Comparison of ENCODE assay signal across 10 mouse cellular contexts in the genomic region with DNA sequence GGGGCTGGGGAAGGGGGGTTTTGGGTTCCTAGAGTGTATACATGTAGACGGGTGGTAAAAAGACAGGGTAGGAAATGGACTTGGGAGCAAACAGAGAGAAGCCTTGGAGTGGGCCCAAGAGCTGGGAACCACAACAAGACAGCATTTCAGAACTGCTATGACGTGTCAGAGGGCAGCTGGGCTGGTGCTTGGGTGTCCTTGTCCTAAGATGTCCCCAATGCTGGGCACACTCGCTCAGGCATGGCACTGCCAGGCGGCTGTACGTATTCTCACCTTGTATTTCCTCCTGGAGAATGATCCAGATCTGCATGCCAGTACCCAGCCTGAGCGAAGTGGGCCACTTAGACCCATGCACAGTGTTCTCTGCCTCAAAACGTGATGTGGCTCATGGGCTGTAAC.
DNase-seq lines count a peak whose midpoint lies in the region; ATAC-seq and TF ChIP-seq lines count a peak whose summit lies in the region.
"Had no signal": no experiment of that assay in that cellular context is flagged by ENCODE, and none has a peak within 500 bp of the region (broad histone marks: within the 10 kb centered on the region; RNA-seq: fewer than 3 reads in every experiment).

No protein-coding gene starts in this region.

- H3K79me2 ChIP-seq in liver, adult 2 months (ENCODE audit: control insufficient read depth, insufficient read depth, low read length): peaks cover 8% of the 10 kb centered on the region; the same call in 1 of the 2 replicates

- TF ChIP-seq CTCF in liver, adult 2 months (IDR thresholded peaks at IDR 0.05; ENCODE audit: low read depth, low read length): no peak
- no peak for TF ChIP-seq CTCF in heart, postnatal 0 days (IDR thresholded peaks at IDR 0.05; ENCODE audit: low read depth)
- no peak for TF ChIP-seq CTCF in liver, postnatal 0 days (IDR thresholded peaks at IDR 0.05; ENCODE audit: low read depth)

- no peak for DNase-seq in embryonic facial prominence, embryonic 10.5 days (ENCODE audit: low spot score)
- DNase-seq in liver, adult 2 months (ENCODE audit: extremely low read depth, low read depth, low spot score): peak; percentile 91
- DNase-seq in liver: no peak
- no peak for DNase-seq in heart, postnatal 0 days (ENCODE audit: low spot score)
- no peak for DNase-seq in liver, postnatal 0 days
- DNase-seq in right cerebral cortex, adult 2 months (ENCODE audit: low spot score in 2 of 2): no peak
- DNase-seq: cerebellum, adult 11 months had no signal

- ATAC-seq in embryonic facial prominence, embryonic 13.5 days (ENCODE audit: insufficient number of reproducible peaks, insufficient read depth, low FRiP score, low TSS enrichment, low read depth): no peak
- no peak for ATAC-seq in heart, postnatal 0 days (ENCODE audit: insufficient read depth, low read depth)
- ATAC-seq in liver, postnatal 0 days: no peak
- ATAC-seq in hindbrain, embryonic 13.5 days (ENCODE audit: low FRiP score): no peak

- peaks cover 76% of the 10 kb centered on the region for H3K4me1 ChIP-seq in embryonic facial prominence, embryonic 13.5 days
- H3K4me1 ChIP-seq in embryonic facial prominence, embryonic 10.5 days: peaks cover 78% of the 10 kb centered on the region
- H3K4me1 ChIP-seq in liver, adult 2 months (ENCODE audit: control insufficient read depth, insufficient read depth, low read length): peaks cover 55% of the 10 kb centered on the region
- H3K4me1 ChIP-seq in heart, postnatal 0 days (ENCODE audit: control insufficient read depth, insufficient read depth): peaks cover 65% of the 10 kb centered on the region
- H3K4me1 ChIP-seq in liver, postnatal 0 days (ENCODE audit: insufficient read depth): peaks cover 71% of the 10 kb centered on the region
- peaks cover 68% of the 10 kb centered on the region for H3K4me1 ChIP-seq in hindbrain, embryonic 13.5 days (replicated peaks)

- H3K9ac ChIP-seq in embryonic facial prominence, embryonic 13.5 days: no peak overlapping the region
- peak overlapping the region; percentile 82 for H3K9ac ChIP-seq in liver, adult 2 months (ENCODE audit: low read depth, low read length)
- peak overlapping the region; percentile 75 for H3K9ac ChIP-seq in heart, postnatal 0 days (replicated peaks; ENCODE audit: low read depth, low read length)
- peak overlapping the region; percentile 64 for H3K9ac ChIP-seq in liver, postnatal 0 days (replicated peaks)
- no peak overlapping the region for H3K9ac ChIP-seq in hindbrain, embryonic 13.5 days

- no peaks in the 10 kb centered on the region for H3K9me3 ChIP-seq in embryonic facial prominence, embryonic 13.5 days
- H3K9me3 ChIP-seq in embryonic facial prominence, embryonic 10.5 days: no peaks in the 10 kb centered on the region
- H3K9me3 ChIP-seq in heart, postnatal 0 days (replicated peaks; ENCODE audit: control insufficient read depth, low read length): no peaks in the 10 kb centered on the region
- no peaks in the 10 kb centered on the region for H3K9me3 ChIP-seq in liver, postnatal 0 days (ENCODE audit: low read length)
- H3K9me3 ChIP-seq in hindbrain, embryonic 13.5 days: no peaks in the 10 kb centered on the region
- H3K9me3 ChIP-seq: hindbrain, embryonic 12.5 days had no signal

- peaks cover 19% of the 10 kb centered on the region; the same call in 1 of the 2 replicates for H3K36me3 ChIP-seq in embryonic facial prominence, embryonic 13.5 days
- peaks cover 51% of the 10 kb centered on the region for H3K36me3 ChIP-seq in embryonic facial prominence, embryonic 10.5 days (replicated peaks)
- H3K36me3 ChIP-seq in liver, adult 2 months (ENCODE audit: control insufficient read depth, insufficient read depth, low read length): no peaks in the 10 kb centered on the region
- no peaks in the 10 kb centered on the region; the same call in 1 of the 2 replicates for H3K36me3 ChIP-seq in heart, postnatal 0 days (replicated peaks; ENCODE audit: control insufficient read depth, insufficient read depth, low read length)
- H3K36me3 ChIP-seq in liver, postnatal 0 days (replicated peaks; ENCODE audit: insufficient read depth, low read length): peaks cover 7% of the 10 kb centered on the region
- peaks cover 19% of the 10 kb centered on the region for H3K36me3 ChIP-seq in hindbrain, embryonic 13.5 days

- no peaks in the 10 kb centered on the region for H3K27me3 ChIP-seq in embryonic facial prominence, embryonic 13.5 days
- no peaks in the 10 kb centered on the region for H3K27me3 ChIP-seq in embryonic facial prominence, embryonic 10.5 days (replicated peaks; ENCODE audit: low read depth, poor library complexity, severe bottlenecking)
- H3K27me3 ChIP-seq in liver, adult 2 months (ENCODE audit: control insufficient read depth, insufficient read depth, low read length): no peaks in the 10 kb centered on the region
- no peaks in the 10 kb centered on the region for H3K27me3 ChIP-seq in heart, postnatal 0 days (ENCODE audit: control insufficient read depth, insufficient read depth, low read length)
- H3K27me3 ChIP-seq in liver, postnatal 0 days (ENCODE audit: insufficient read depth, low read length): no peaks in the 10 kb centered on the region
- H3K27me3 ChIP-seq in hindbrain, embryonic 13.5 days: 0 out of 2 replicates have a peak, but pooled peaks cover 4% of the 10 kb centered on the region
- H3K27me3 ChIP-seq: hindbrain, embryonic 12.5 days had no signal

- 88% methylated on average over 7 of the region's 7 CpGs for WGBS in embryonic facial prominence, embryonic 13.5 days
- 92% methylated on average over 7 of the region's 7 CpGs for WGBS in embryonic facial prominence, embryonic 10.5 days
- WGBS in liver, adult 2 months: 31% methylated on average over 7 of the region's 7 CpGs
- WGBS in heart, postnatal 0 days: 65% methylated on average over 7 of the region's 7 CpGs
- WGBS in liver, postnatal 0 days (ENCODE audit: insufficient replicate concordance): 40% methylated on average over 7 of the region's 7 CpGs
- 95% methylated on average over 7 of the region's 7 CpGs for WGBS in hindbrain, embryonic 13.5 days

- H3K4me3 ChIP-seq in embryonic facial prominence, embryonic 13.5 days: no peak overlapping the region
- H3K4me3 ChIP-seq in embryonic facial prominence, embryonic 10.5 days: no peak overlapping the region
- H3K4me3 ChIP-seq in liver, adult 2 months (ENCODE audit: insufficient read depth, low read depth, low read length): 0 out of 2 replicates have a peak overlapping the region, but pooled peaks have one; percentile 56
- H3K4me3 ChIP-seq in heart, postnatal 0 days (ENCODE audit: low read depth, low read length): peak overlapping the region; percentile 52
- peak overlapping the region; percentile 40; the same call in 1 of the 2 replicates for H3K4me3 ChIP-seq in liver, postnatal 0 days (ENCODE audit: low read depth, low read length)
- H3K4me3 ChIP-seq in hindbrain, embryonic 13.5 days: no peak overlapping the region
- H3K4me3 ChIP-seq: hindbrain, embryonic 12.5 days had no signal

- TF ChIP-seq POLR2A in liver, adult 2 months (IDR thresholded peaks at IDR 0.05; ENCODE audit: extremely low read depth, insufficient read depth, low read length): no peak

- peak overlapping the region; percentile 54 for H3K4me2 ChIP-seq in embryonic facial prominence, embryonic 13.5 days
- peak overlapping the region; percentile 80 for H3K4me2 ChIP-seq in heart, postnatal 0 days (ENCODE audit: low read depth, low read length)
- H3K4me2 ChIP-seq in liver, postnatal 0 days (ENCODE audit: low read depth, low read length): peak overlapping the region; percentile 70
- no peak overlapping the region for H3K4me2 ChIP-seq in hindbrain, embryonic 13.5 days

- H3K27ac ChIP-seq in embryonic facial prominence, embryonic 13.5 days: no peak overlapping the region
- no peak overlapping the region for H3K27ac ChIP-seq in embryonic facial prominence, embryonic 10.5 days (replicated peaks)
- H3K27ac ChIP-seq in liver, adult 2 months (replicated peaks; ENCODE audit: insufficient read depth, low read depth, low read length): peak overlapping the region; percentile 95
- peak overlapping the region; percentile 96; the same call in 1 of the 2 replicates for H3K27ac ChIP-seq in heart, postnatal 0 days (ENCODE audit: low read depth)
- H3K27ac ChIP-seq in liver, postnatal 0 days (ENCODE audit: low read depth): no peak overlapping the region
- no peak overlapping the region for H3K27ac ChIP-seq in hindbrain, embryonic 13.5 days

- TF ChIP-seq EP300 in heart, postnatal 0 days (IDR thresholded peaks at IDR 0.05; ENCODE audit: low read depth): no peak
- no peak for TF ChIP-seq EP300 in liver, postnatal 0 days (IDR thresholded peaks at IDR 0.05; ENCODE audit: low read depth)

Comparison
In these comparisons a context has a peak if more than half of its experiments do, and no peak if none do; other contexts are left out.
1. H3K27ac ChIP-seq: peak in liver, adult 2 months (single experiment) and heart, postnatal 0 days (single experiment); none in embryonic facial prominence, embryonic 13.5 days (single experiment), embryonic facial prominence, embryonic 10.5 days (single experiment), liver, postnatal 0 days (single experiment) and hindbrain, embryonic 13.5 days (single experiment).
2. H3K4me3 ChIP-seq: peak in liver, adult 2 months (single experiment), heart, postnatal 0 days (single experiment) and liver, postnatal 0 days (single experiment); none in embryonic facial prominence, embryonic 13.5 days (single experiment), embryonic facial prominence, embryonic 10.5 days (single experiment) and hindbrain, embryonic 13.5 days (single experiment).
3. H3K9ac ChIP-seq: peak in liver, adult 2 months (single experiment), heart, postnatal 0 days (single experiment) and liver, postnatal 0 days (single experiment); none in embryonic facial prominence, embryonic 13.5 days (single experiment) and hindbrain, embryonic 13.5 days (single experiment).